Mouse (Mus musculus) C2C12 (cell line): ENCODE results near the gene Limch1. TPM values are rescaled to one million over a fixed set of nuclear protein-coding genes. Genes with fewer than 3 reads are reported as not detected.

Experiments
- H3K27me3 ChIP-seq: one replicate; pipeline ENCODE4 v1.6.1; 2011; ENCODE audit not compliant: control insufficient read depth, insufficient read depth, insufficient read length
- H3K36me3 ChIP-seq: one replicate; pipeline ENCODE4 v1.6.1; 2011; ENCODE audit not compliant: control insufficient read depth, insufficient read depth
- H3K4me3 ChIP-seq: one replicate; pipeline ENCODE4 v1.5.1; 2011; ENCODE audit warnings: mild to moderate bottlenecking, control low read depth; ENCODE audit not compliant: poor library complexity, insufficient read depth, severe bottlenecking
- H3K79me2 ChIP-seq: one replicate; pipeline ENCODE4 v1.6.1; 2011; ENCODE audit not compliant: control insufficient read depth, insufficient read depth
- H3K79me3 ChIP-seq: one replicate; pipeline ENCODE4 v1.6.1; 2011; ENCODE audit warnings: low read depth, control low read depth
- H3ac ChIP-seq: one replicate; pipeline ENCODE3; 2011; ENCODE audit warnings: low read depth; ENCODE audit not compliant: control insufficient read depth, insufficient read length
- CEBPB ChIP-seq: IDR thresholded peaks from one replicate; pipeline ENCODE4 v1.6.1; 2011; ENCODE audit warnings: low read depth, mild to moderate bottlenecking, control low read depth, moderate library complexity
- CTCF ChIP-seq: IDR thresholded peaks from one replicate; pipeline ENCODE4 v1.5.1; 2011; ENCODE audit not compliant: control insufficient read depth, insufficient read depth, insufficient read length
- FOSL1 ChIP-seq: IDR thresholded peaks from one replicate; pipeline ENCODE4 v1.8.0; 2011; ENCODE audit warnings: mild to moderate bottlenecking, low read length; ENCODE audit not compliant: poor library complexity, insufficient read depth, severe bottlenecking
- MAX ChIP-seq: IDR thresholded peaks from one replicate; pipeline ENCODE4 v1.6.1; 2011; ENCODE audit warnings: mild to moderate bottlenecking, control low read depth
- MYOD1 ChIP-seq: IDR thresholded peaks from one replicate; pipeline ENCODE4 v1.6.1; 2011; ENCODE audit warnings: low read depth; ENCODE audit not compliant: control insufficient read depth, insufficient read length
- MYOG ChIP-seq: IDR thresholded peaks from one replicate; pipeline ENCODE4 v1.6.1; 2011; ENCODE audit not compliant: control insufficient read depth, insufficient read length; ENCODE audit errors: extremely low read depth
- USF1 ChIP-seq: IDR thresholded peaks from one replicate; pipeline ENCODE4 v1.6.1; 2011; ENCODE audit warnings: low read depth, mild to moderate bottlenecking, control low read depth, moderate library complexity
- polyA plus RNA-seq: library from polyadenylated mRNA; unstranded; fragments of >200 nt; fragmentation: generic; extraction: Trizol; gene quantifications from one replicate; pipeline ENCODE4 v1.2.1, GENCODE M21; 2012; ENCODE audit warnings: missing spikeins

Gene Limch1
- polyA plus RNA-seq, 1 experiment: not detected

DNA sequence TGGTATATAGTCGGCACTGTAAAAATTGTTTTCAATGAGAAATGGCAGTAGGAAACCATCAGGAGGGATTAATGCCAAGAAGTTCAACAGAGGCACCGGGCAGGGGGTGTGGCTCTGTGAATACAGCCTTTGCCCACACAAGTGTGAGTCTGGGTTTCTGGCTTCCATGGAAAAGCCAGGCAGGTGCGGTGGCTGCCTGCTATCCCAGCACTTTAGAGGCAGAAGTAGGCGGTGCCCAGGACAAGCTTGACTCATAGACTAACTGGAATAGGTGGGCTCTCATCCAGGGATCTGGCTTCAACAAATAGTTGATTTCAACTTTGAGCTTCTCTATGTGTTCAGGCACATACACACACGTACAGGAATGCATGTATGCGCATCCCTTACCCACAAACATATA, 55.4 kb downstream of the Limch1 start:
- no peak overlapping the region for H3K4me3 ChIP-seq
- H3ac ChIP-seq: no peak overlapping the region
- no peak for TF ChIP-seq MYOG
- TF ChIP-seq MAX: no peak
- no peak for TF ChIP-seq CEBPB
- no peak for TF ChIP-seq CTCF
- TF ChIP-seq FOSL1: no peak
- TF ChIP-seq USF1: no peak
- TF ChIP-seq MYOD1: no peak
- H3K27me3 ChIP-seq: peaks cover 24% of the 10 kb centered on the region
- no peaks in the 10 kb centered on the region for H3K36me3 ChIP-seq
- H3K79me2 ChIP-seq: no peaks in the 10 kb centered on the region
- no peaks in the 10 kb centered on the region for H3K79me3 ChIP-seq

DNA sequence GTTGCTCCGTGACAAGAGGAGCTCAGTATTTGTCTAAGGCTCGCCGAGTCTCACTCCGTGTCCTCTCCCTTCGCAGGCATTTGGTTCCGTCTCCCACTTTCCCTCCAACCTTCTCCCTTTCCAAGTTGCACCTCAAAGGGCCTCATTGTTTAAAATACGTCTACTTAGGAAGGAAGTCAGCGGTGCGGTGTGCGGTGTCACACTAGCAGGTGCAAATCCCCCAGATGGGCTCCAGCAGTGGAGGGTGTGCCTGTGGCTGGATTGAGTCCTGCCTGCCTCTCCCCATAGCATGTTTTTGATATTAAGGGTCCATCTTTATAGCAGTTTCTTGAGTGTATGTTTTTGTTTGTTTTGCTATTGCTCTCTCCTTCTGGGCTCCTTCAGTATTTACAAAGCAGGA, 56.6 kb downstream of the Limch1 start:
- Histone ChIP-seq H3K4me3 (no peak overlapping the region), H3ac (no peak overlapping the region), H3K79me3 (no peaks in the 10 kb centered on the region), H3K79me2 (no peaks in the 10 kb centered on the region), H3K36me3 (no peaks in the 10 kb centered on the region), H3K27me3 (peaks cover 23% of the 10 kb centered on the region)
- TF ChIP-seq MAX: no peak
- no peak for TF ChIP-seq CTCF
- TF ChIP-seq FOSL1: no peak
- TF ChIP-seq CEBPB: no peak
- TF ChIP-seq USF1: no peak
- no peak for TF ChIP-seq MYOD1
- TF ChIP-seq MYOG: no peak

DNA sequence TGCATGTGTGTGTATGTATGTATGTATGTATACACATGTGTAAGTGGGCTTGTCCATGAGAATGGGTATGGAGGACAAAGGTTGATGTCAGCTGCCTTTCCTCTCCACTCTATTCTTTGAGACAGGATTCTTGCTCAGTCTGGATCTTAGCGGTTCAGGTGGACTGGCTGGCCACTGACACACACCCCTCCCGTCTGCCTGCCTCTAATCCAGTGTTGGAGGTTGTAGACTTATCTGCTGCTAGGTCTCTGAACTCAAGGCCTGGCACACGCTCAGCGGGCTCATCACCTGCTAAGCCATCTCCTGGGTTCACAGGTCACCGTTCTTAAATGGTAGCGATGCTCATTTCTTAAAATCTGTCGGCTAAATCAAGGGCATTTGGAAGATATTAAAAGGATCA, 60.7 kb downstream of the Limch1 start:
- H3ac ChIP-seq: no peak overlapping the region
- peaks cover 10% of the 10 kb centered on the region for H3K27me3 ChIP-seq
- no peaks in the 10 kb centered on the region for H3K36me3 ChIP-seq
- no peaks in the 10 kb centered on the region for H3K79me3 ChIP-seq
- no peaks in the 10 kb centered on the region for H3K79me2 ChIP-seq
- H3K4me3 ChIP-seq: no peak overlapping the region
- no peak for TF ChIP-seq FOSL1
- TF ChIP-seq CEBPB: no peak
- no peak for TF ChIP-seq USF1
- TF ChIP-seq MYOD1: no peak
- TF ChIP-seq MYOG: no peak
- no peak for TF ChIP-seq CTCF
- no peak for TF ChIP-seq MAX

- TF ChIP-seq MYOD1 (no peak), MAX (no peak), USF1 (no peak), CTCF (no peak), CEBPB (no peak), FOSL1 (no peak), MYOG (no peak)
- Histone ChIP-seq H3K79me2 (no peaks in the 10 kb centered on the region), H3K4me3 (no peak overlapping the region), H3ac (no peak overlapping the region), H3K79me3 (no peaks in the 10 kb centered on the region), H3K36me3 (no peaks in the 10 kb centered on the region), H3K27me3 (peaks cover 9% of the 10 kb centered on the region)
Observed at GRCm38 (mm10) chr5:66807737-66808136, 62.1 kb downstream of the Limch1 start.

DNA sequence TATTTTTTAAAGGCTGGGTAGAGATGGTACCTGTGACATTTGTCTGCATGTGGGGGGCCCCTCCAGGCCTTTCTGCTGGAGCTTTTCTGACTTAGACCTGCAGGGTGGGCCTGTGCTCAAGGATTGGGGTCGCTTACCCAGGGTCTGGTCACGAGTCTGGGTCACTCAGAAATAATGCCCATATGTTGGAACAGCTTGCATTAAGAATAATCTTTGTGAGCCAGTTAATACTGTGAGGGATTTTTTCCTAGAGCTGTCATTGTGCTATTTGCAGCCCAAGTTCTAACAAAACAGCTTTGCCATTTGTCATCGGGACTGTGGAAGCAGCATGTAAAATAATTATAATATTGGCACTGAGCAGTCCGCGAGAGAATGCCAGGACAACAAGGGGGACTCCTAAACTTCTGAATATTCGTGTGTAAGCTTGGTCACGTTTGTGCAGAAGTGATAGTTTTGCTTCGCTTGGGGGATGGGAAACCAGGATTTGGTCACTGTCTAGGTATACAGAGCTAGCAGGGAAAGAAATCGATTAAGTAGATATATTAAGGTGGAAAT, 63.5 kb downstream of the Limch1 start:
- Histone ChIP-seq H3K4me3 (no peak overlapping the region), H3K36me3 (no peaks in the 10 kb centered on the region), H3K79me2 (no peaks in the 10 kb centered on the region), H3K79me3 (no peaks in the 10 kb centered on the region), H3K27me3 (peaks cover 6% of the 10 kb centered on the region), H3ac (no peak overlapping the region)
- TF ChIP-seq MAX (no peak), USF1 (no peak), FOSL1 (no peak), CEBPB (no peak), MYOG (no peak), MYOD1 (no peak), CTCF (no peak)
